8 mouse cellular contexts compared by ENCODE assay signal in the genomic region with DNA sequence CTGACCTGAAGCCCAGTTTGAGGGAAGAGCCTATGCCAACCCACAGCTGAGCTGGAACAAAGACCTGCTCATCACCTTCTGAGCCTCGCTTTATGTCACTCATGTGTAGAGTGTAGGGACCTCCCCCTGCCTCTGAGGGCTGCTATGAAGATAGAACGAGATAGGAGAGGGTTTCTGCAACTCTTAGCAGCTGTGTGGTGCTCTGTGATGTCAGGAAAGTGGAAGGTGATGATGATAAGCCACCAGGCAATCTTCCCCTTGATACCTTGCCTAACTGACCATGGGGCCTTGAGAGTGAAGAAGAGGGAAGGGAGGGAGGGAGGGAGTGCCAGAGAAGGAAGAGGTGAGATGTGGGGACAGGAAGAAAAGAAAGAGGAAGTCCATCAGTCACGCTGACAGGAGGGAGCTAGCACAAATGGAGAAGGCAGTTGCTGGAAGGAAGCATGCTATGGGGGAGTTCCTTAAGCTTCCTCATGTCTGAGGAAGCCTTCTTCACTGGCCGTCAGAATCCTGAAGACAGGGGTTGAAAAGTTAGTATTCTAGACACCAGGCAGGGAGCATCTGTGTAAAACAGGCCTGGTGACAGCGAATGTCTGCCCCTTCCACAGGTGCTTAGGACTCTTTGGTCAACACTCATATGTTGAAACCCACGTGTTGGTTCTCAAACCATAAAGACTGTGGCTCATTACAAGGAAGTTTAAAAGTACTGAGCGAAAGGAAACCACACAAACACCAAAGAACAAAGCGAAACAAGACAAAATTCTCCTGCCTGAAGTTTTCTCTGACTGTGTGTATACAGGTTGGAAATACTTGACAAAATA. TPM values are rescaled to one million over a fixed set of nuclear protein-coding genes. Genes with fewer than 3 reads are reported as not detected.
A peak's percentile ranks its signal among the peaks of the same experiment; 100 is the strongest.
DNase-seq lines count a peak whose midpoint lies in the region; ATAC-seq and TF ChIP-seq lines count a peak whose summit lies in the region.

TSS of gene Nav2 (plus strand) at position 196 of the 821 bp plus-strand sequence.

- TF ChIP-seq POLR2A in brain, embryonic 14.5 days (IDR thresholded peaks at IDR 0.05; ENCODE audit: borderline replicate concordance, extremely low read depth, insufficient read depth, insufficient read length, poor library complexity, severe bottlenecking) = no peak

- no peaks in the 10 kb centered on the region for H3K36me3 ChIP-seq in heart, embryonic 14.5 days (ENCODE audit: control insufficient read depth, insufficient read depth, low read length)

- no peak within 1 kb of the TSS for H3K9ac ChIP-seq in heart, embryonic 14.5 days (ENCODE audit: low read length)

- peaks cover 2 to 7% of the 10 kb centered on the region in 2 experiments; a peak in 3 of 4 replicates for H3K4me1 ChIP-seq in heart, embryonic 14.5 days (ENCODE audit: control insufficient read depth in 2 of 2, insufficient read depth in 2 of 2, low read length in 2 of 2)

- H3K4me3 ChIP-seq in heart, embryonic 14.5 days (ENCODE audit: control insufficient read depth in 1 of 2, insufficient read depth in 1 of 2, low read depth in 1 of 2, low read length in 2 of 2) = no peak within 1 kb of the TSS

- no peak for ATAC-seq in heart, embryonic 14.5 days (ENCODE audit: insufficient number of reproducible peaks, insufficient read depth, low FRiP score, low read depth)
- ATAC-seq in erythroid progenitor cell, adult 5-6 weeks (replicated peaks; ENCODE audit: low FRiP score, poor library complexity, severe bottlenecking) = no peak

- no peak for DNase-seq in left cerebral cortex, adult 18-20 months (ENCODE audit: low spot score in 2 of 2)
- no peak for DNase-seq in left cerebral cortex, adult 11 months (ENCODE audit: low spot score)
- no peak for DNase-seq in brain, embryonic 14.5 days (ENCODE audit: low read depth)
- no peak for DNase-seq in left cerebral cortex, postnatal 25 days (ENCODE audit: low spot score in 2 of 2)
- DNase-seq in naive thymus-derived CD4-positive, alpha-beta T cell, adult 2 months (ENCODE audit: low read depth) = peak; percentile 60
- DNase-seq in cerebellum, adult 18-20 months = no peak

- no peaks in the 10 kb centered on the region for H3K9me3 ChIP-seq in heart, embryonic 14.5 days (ENCODE audit: control insufficient read depth, low read length)

- 0 out of 4 replicates have a peak within 1 kb of the TSS, but pooled peaks of 1 of the 2 experiments have one; percentile 8 for H3K27ac ChIP-seq in heart, embryonic 14.5 days (replicated peaks in 1 of 2; ENCODE audit: control insufficient read depth in 1 of 2, insufficient read depth in 1 of 2, low read depth in 2 of 2, low read length in 2 of 2)

- H3K27me3 ChIP-seq in heart, embryonic 14.5 days (ENCODE audit: control insufficient read depth, insufficient read depth, low read length) = no peaks in the 10 kb centered on the region

- no peak within 1 kb of the TSS for H3K4me2 ChIP-seq in heart, embryonic 14.5 days (ENCODE audit: low read length)

- TF ChIP-seq CTCF in brain, embryonic 14.5 days (IDR thresholded peaks at IDR 0.05; ENCODE audit: borderline replicate concordance, extremely low read depth, insufficient read depth, insufficient read length) = no peak

- WGBS in heart, embryonic 14.5 days = 55% methylated on average over 8 of the region's 8 CpGs

- intact Hi-C loops in left cerebral cortex, postnatal 25 days (cut with DNase I) = no loop called here

RNA-seq across cellular contexts. Expression of gene Nav2, which starts in this region (rescaled TPM):
- total RNA-seq in left cerebral cortex, adult 18-20 months (2021) = 10 to 100 TPM; 71.1 to 81.0 TPM
- polyA plus RNA-seq in brain, embryonic 14.5 days (2012; rRNA removed) = 10.1 and 28.3 TPM in 2 replicates
- polyA plus RNA-seq in heart, embryonic 14.5 days (2014; fragmentation: Nextera tagmentation; extraction: Ambion mirVana) = 34.9 and 37.7 TPM in 2 replicates
- 100 to 1,000 TPM in 1 of 2 experiments, 10 to 100 TPM in 1; 77.1 to 106 TPM for total RNA-seq in left cerebral cortex, postnatal 25 days (2021)
- 9.7 and 29.8 TPM in 2 replicates for total RNA-seq in erythroid progenitor cell, adult 5-6 weeks (2015; ENCODE audit: low replicate concordance)
- 3.1 and 3.7 TPM in 2 replicates for total RNA-seq in erythroid progenitor cell, adult 5-6 weeks (2017; ENCODE audit: low replicate concordance)
